Mouse (Mus musculus) kidney, adult 9 months (tissue): ENCODE data around the gene Slc28a1.
A peak's percentile ranks its signal among the peaks of the same experiment; 100 is the strongest.

Experiments used
- DNase-seq: peaks from one replicate; pipeline ENCODE4 v3.0.0; 2022

Slc28a1 gene

GRCm38 (mm10) chr7:81214153-81214907 lies 99.7 kb downstream of the Slc28a1 start:
- DNase-seq: no peak

GRCm38 (mm10) chr7:81215950-81216349 lies 101.4 kb downstream of the Slc28a1 start:
- DNase-seq: peak; percentile 68

- DNase-seq: peak; percentile 62
Observed at GRCm38 (mm10) chr7:81219321-81219720, 104.7 kb downstream of the Slc28a1 start.
